Mouse (Mus musculus) stomach, embryonic 14.5 days (tissue): ENCODE measurements around the gene Mia2. TPM values are rescaled to one million over a fixed set of nuclear protein-coding genes. Genes with fewer than 3 reads are reported as not detected.

Source experiments
- ATAC-seq: fragments of 200-750 bp; cut with Nextera tagmentation; 2 replicates; pipeline ENCODE4 v1.8.0; 2017; ENCODE audit warnings: low read depth, moderate TSS enrichment; ENCODE audit not compliant: insufficient number of reproducible peaks, insufficient read depth, low FRiP score
- H3K27ac ChIP-seq: fragments of 300-500 bp; sonication (generic); 2 replicates; pipeline ENCODE4 v1.5.1; 2014; ENCODE audit warnings: mild to moderate bottlenecking, low read length, moderate library complexity, mixed read lengths
- H3K27me3 ChIP-seq: fragments of 300-500 bp; sonication (generic); 2 replicates; pipeline ENCODE4 v1.6.1; 2014; ENCODE audit warnings: low read length, control low read depth, mixed read lengths; ENCODE audit not compliant: control insufficient read depth, insufficient read depth
- H3K36me3 ChIP-seq: fragments of 300-500 bp; sonication (generic); 2 replicates; pipeline ENCODE4 v1.6.1; 2014; ENCODE audit warnings: mild to moderate bottlenecking, control low read depth, low read length, moderate library complexity, mixed read lengths; ENCODE audit not compliant: control insufficient read depth, insufficient read depth
- H3K4me1 ChIP-seq: fragments of 300-500 bp; sonication (generic); 2 replicates; pipeline ENCODE4 v1.6.1; 2014; ENCODE audit warnings: low read length, control low read depth, mixed read lengths; ENCODE audit not compliant: control insufficient read depth, insufficient read depth
- H3K4me2 ChIP-seq: fragments of 300-500 bp; sonication (generic); replicated peaks from 2 replicates; pipeline ENCODE4 v1.6.1; 2014; ENCODE audit warnings: low read depth, low read length, control low read depth
- H3K4me3 ChIP-seq: fragments of 300-500 bp; sonication (generic); 2 replicates; pipeline ENCODE4 v1.5.1; 2014; ENCODE audit warnings: low read depth, low read length, control low read depth
- H3K9ac ChIP-seq: fragments of 300-500 bp; sonication (generic); replicated peaks from 2 replicates; pipeline ENCODE4 v1.6.1; 2014; ENCODE audit warnings: low read depth, mild to moderate bottlenecking, control low read depth, low read length, moderate library complexity, mixed read lengths
- H3K9me3 ChIP-seq: fragments of 300-500 bp; sonication (generic); 2 replicates; pipeline ENCODE4 v1.6.1; 2016; ENCODE audit warnings: low read depth, low read length, control low read depth; ENCODE audit not compliant: control insufficient read depth
- WGBS: fragments of 180-500 bp; shearing (Covaris S2); extraction: QIAGEN DNeasy Blood & Tissue Kit; methylation state at CpG from one replicate; pipeline ENCODE4 v1.1.7; 2014; 5-methylcytosine and 5-hydroxymethylcytosine counted together
- polyA plus RNA-seq: library from polyadenylated mRNA; unstranded; fragments of >200 nt; fragmentation: Nextera tagmentation; extraction: Ambion mirVana; gene quantifications from 2 replicates; pipeline ENCODE4 v1.2.1, GENCODE M21; 2014

Mia2 gene
- polyA plus RNA-seq, 1 experiment from 2014 or later = 65.1 TPM

GRCm38 (mm10) chr12:59131578-59131946 is 36.0 kb downstream of the Mia2 start:
- Histone ChIP-seq H3K4me1 (peaks cover 11% of the 10 kb centered on the region; the same call in 1 of the 2 replicates), H3K27ac (peak overlapping the region; percentile 96), H3K4me2 (peak overlapping the region; percentile 50), H3K36me3 (no peaks in the 10 kb centered on the region), H3K9me3 (no peaks in the 10 kb centered on the region), H3K9ac (peak overlapping the region; percentile 87), H3K4me3 (peak overlapping the region; percentile 82), H3K27me3 (no peaks in the 10 kb centered on the region)
- ATAC-seq = peak; percentile 46; the same call in 1 of the 2 replicates
- WGBS = under 1% methylated on average over 28 of the region's 30 CpGs

DNA sequence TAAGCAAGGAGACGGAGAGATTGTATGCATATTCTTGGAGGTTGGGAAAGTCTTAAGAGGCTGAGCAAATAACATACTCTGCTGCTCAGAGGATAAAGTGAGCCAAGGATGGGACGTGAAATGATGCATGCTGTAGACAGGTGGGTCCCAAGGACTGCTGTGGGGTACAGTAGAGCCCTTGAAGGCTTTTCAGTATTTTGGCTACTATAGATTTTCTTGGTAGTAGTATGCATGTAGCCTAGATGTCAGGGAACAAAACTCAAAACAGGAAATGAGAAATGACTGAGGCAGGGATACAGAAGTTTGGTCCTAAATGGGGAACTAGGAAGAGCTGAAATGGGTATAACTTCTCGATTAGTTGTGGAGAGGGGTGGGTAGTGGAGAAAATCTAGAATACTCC is 36.9 kb downstream of the Mia2 start:
- 35% methylated on average over 3 of the region's 3 CpGs for WGBS
- Histone ChIP-seq H3K27ac (no peak overlapping the region), H3K4me1 (peaks cover 11% of the 10 kb centered on the region; the same call in 1 of the 2 replicates), H3K9me3 (no peaks in the 10 kb centered on the region), H3K4me2 (peak overlapping the region; percentile 50), H3K36me3 (no peaks in the 10 kb centered on the region), H3K9ac (no peak overlapping the region; the same call in 1 of the 2 replicates), H3K4me3 (peak overlapping the region; percentile 82), H3K27me3 (no peaks in the 10 kb centered on the region)
- ATAC-seq = no peak

DNA sequence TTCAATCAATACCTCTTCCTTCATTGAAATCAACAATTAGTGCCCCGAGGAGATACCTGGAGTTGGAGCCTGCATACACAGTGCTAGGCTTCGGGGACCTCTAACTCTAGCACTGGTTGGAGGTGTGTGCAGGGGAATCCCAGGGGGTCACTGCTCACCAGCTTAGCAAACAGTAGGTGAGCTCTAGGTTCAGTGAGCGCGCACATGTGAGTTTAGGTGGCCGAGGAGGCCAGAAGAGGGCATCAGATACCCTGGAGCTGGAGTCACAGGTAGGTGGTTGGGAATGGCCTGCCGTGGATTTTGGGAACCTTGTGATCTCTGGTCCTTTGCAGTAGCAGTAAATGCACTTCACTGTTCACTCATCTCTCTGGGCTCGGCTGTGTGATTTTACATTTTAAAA is 37.3 kb downstream of the Mia2 start:
- H3K9ac ChIP-seq = no peak overlapping the region
- WGBS = 68% methylated on average over 7 of the region's 7 CpGs
- ATAC-seq = no peak
- H3K27me3 ChIP-seq = no peaks in the 10 kb centered on the region
- H3K4me3 ChIP-seq = peak overlapping the region; percentile 82; the same call in 1 of the 2 replicates
- H3K9me3 ChIP-seq = no peaks in the 10 kb centered on the region
- H3K27ac ChIP-seq = no peak overlapping the region
- no peaks in the 10 kb centered on the region for H3K36me3 ChIP-seq
- H3K4me2 ChIP-seq = peak overlapping the region; percentile 50; the same call in 1 of the 2 replicates
- peaks cover 11% of the 10 kb centered on the region; the same call in 1 of the 2 replicates for H3K4me1 ChIP-seq

- Histone ChIP-seq H3K27me3 (no peaks in the 10 kb centered on the region), H3K27ac (no peak overlapping the region), H3K9ac (no peak overlapping the region), H3K4me2 (no peak overlapping the region), H3K4me3 (no peak overlapping the region), H3K9me3 (no peaks in the 10 kb centered on the region), H3K4me1 (peaks cover 11% of the 10 kb centered on the region; the same call in 1 of the 2 replicates), H3K36me3 (no peaks in the 10 kb centered on the region)
- 90% methylated on average over 10 of the region's 10 CpGs for WGBS
- ATAC-seq = no peak
These were observed 37.9 kb downstream of the Mia2 start for GRCm38 (mm10) chr12:59133437-59133999.

- H3K9me3 ChIP-seq = no peaks in the 10 kb centered on the region
- WGBS = 93% methylated on average over 4 of the region's 4 CpGs
- peaks cover 11% of the 10 kb centered on the region; the same call in 1 of the 2 replicates for H3K4me1 ChIP-seq
- no peak overlapping the region for H3K4me3 ChIP-seq
- H3K36me3 ChIP-seq = peaks cover 13% of the 10 kb centered on the region
- no peak overlapping the region for H3K4me2 ChIP-seq
- H3K27me3 ChIP-seq = no peaks in the 10 kb centered on the region
- ATAC-seq = no peak
- H3K9ac ChIP-seq = no peak overlapping the region
- H3K27ac ChIP-seq = no peak overlapping the region
These were observed 39.5 kb downstream of the Mia2 start for GRCm38 (mm10) chr12:59135096-59135495.

DNA sequence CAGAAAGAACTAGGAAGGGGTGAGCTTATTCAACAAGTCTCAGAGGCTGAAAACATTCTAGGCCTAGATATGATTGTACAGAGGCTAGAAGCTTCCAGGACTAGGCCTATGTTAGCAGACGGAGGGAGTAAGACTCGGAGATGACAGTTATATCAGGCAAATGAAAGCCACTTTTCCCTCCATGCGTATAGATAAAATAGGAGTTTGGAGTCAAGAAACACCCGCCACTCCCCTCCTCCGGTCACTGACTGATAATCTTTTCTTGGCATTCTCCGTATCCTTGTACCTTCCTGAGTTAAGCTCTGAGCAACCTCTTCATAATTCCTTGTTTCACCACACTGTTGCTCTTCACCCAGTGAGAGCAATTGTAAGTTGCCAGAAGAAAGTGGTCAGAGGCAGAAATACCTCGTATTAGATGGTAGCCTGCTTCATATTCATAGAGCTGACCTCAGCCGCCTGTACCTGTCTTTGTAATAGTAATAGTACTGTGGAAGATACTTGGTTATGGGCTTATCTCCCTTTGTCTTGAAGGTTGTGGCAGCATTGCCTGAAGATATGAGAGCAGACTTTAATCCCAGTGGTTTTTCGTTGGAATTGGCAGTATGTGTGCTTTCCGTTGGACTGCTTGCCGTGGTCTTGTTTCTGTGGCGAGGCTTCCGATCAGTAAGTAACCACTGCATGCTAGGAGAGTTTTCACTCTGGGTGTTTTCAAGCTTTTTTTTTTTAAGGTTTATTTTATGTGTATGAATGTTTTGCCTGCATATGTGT is 40.1 kb downstream of the Mia2 start:
- no peak overlapping the region for H3K4me3 ChIP-seq
- H3K27me3 ChIP-seq = no peaks in the 10 kb centered on the region
- peaks cover 17% of the 10 kb centered on the region for H3K36me3 ChIP-seq
- WGBS = 88% methylated on average over 13 of the region's 13 CpGs
- H3K4me1 ChIP-seq = peaks cover 11% of the 10 kb centered on the region; the same call in 1 of the 2 replicates
- no peak overlapping the region for H3K9ac ChIP-seq
- H3K4me2 ChIP-seq = no peak overlapping the region
- no peaks in the 10 kb centered on the region for H3K9me3 ChIP-seq
- no peak overlapping the region for H3K27ac ChIP-seq
- no peak for ATAC-seq

DNA sequence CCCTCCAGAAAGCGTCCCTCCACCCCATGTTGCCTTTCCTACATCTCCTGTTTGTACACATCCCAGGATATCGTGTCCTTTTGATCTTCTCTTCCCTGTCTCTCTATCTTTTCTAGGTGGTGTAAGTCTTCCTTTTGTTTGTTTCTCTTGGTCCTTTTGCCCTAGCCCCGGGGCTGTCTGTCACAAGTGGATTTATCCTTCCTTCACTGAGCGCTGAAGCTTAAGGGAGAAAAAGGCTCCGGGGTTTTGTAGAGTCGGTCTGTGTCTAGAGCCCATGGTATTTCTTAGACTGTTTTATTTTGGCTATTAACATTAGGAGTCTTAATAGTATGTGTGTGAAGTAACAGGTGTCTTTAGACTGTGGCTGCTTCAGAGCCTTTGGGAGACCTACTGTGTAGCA is 41.4 kb downstream of the Mia2 start:
- no peak for ATAC-seq
- WGBS = 90% methylated on average over 6 of the region's 6 CpGs
- Histone ChIP-seq H3K9ac (no peak overlapping the region), H3K9me3 (no peaks in the 10 kb centered on the region), H3K36me3 (peaks cover 25% of the 10 kb centered on the region), H3K4me3 (no peak overlapping the region), H3K27ac (no peak overlapping the region), H3K4me1 (peaks cover 11% of the 10 kb centered on the region; the same call in 1 of the 2 replicates), H3K4me2 (no peak overlapping the region), H3K27me3 (no peaks in the 10 kb centered on the region)

DNA sequence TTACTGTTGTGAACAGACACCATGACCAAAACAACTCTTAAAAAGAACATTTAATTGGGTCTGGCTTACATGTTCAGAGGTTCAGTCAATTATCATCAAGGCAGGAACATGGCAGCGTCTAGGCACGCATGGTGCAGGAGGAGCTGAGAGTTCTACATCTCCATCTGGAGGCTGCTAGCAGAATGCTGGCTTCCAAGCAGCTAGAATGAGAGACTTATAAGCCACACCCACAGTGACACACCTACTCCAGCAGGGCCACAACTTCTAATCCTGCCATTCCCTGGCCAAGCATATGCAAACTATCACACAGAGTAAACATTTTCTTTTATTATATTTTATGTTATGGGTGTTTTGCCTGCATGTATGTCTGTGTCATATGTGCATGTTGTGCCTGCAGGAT is 43.8 kb downstream of the Mia2 start:
- Histone ChIP-seq H3K27me3 (no peaks in the 10 kb centered on the region), H3K36me3 (peaks cover 34% of the 10 kb centered on the region), H3K4me2 (no peak overlapping the region), H3K4me1 (no peaks in the 10 kb centered on the region), H3K9ac (no peak overlapping the region), H3K27ac (no peak overlapping the region), H3K9me3 (no peaks in the 10 kb centered on the region), H3K4me3 (no peak overlapping the region)
- no peak for ATAC-seq
- WGBS = 83% methylated on average over 2 of the region's 2 CpGs
